Mouse (Mus musculus) myocyte (in vitro differentiated cells): Measurements from ENCODE around the gene Gm37240.

Experiments
- E2F4 ChIP-seq: IDR thresholded peaks from one replicate; pipeline ENCODE4 v1.6.1; 2011; ENCODE audit warnings: mild to moderate bottlenecking, control low read depth, moderate library complexity; ENCODE audit not compliant: insufficient read depth
- MAX ChIP-seq: IDR thresholded peaks from one replicate; pipeline ENCODE4 v1.6.1; 2011; ENCODE audit warnings: low read depth, mild to moderate bottlenecking, control low read depth
- POLR2A ChIP-seq: IDR thresholded peaks from one replicate; pipeline ENCODE4 v1.6.1; 2011; ENCODE audit warnings: low read depth, mild to moderate bottlenecking, control low read depth, moderate library complexity; ENCODE audit not compliant: insufficient read length
- POLR2AphosphoS2 ChIP-seq: IDR thresholded peaks from one replicate; pipeline ENCODE4 v1.6.1; 2011; ENCODE audit warnings: low read depth, control low read depth; ENCODE audit not compliant: insufficient read length
- TCF12 ChIP-seq: IDR thresholded peaks from one replicate; pipeline ENCODE4 v1.6.1; 2011; ENCODE audit warnings: mild to moderate bottlenecking, control low read depth; ENCODE audit not compliant: poor library complexity, insufficient read depth, severe bottlenecking
- USF1 ChIP-seq: IDR thresholded peaks from one replicate; pipeline ENCODE4 v1.6.1; 2011; ENCODE audit warnings: low read depth, mild to moderate bottlenecking, control low read depth, moderate library complexity

GRCm38 (mm10) chr3:84558301-84558700 lies 1329.0 kb downstream of the Gm37240 start:
- TF ChIP-seq POLR2A (no peak), TCF12 (no peak), MAX (no peak), E2F4 (no peak), POLR2AphosphoS2 (no peak), USF1 (no peak)
